Mouse (Mus musculus) limb, embryonic 14.5 days (tissue): ENCODE data around the gene Sstr4. TPM values are rescaled to one million over a fixed set of nuclear protein-coding genes. Genes with fewer than 3 reads are reported as not detected.

Experiments
- ATAC-seq: fragments of 200-750 bp; cut with Nextera tagmentation; 2 replicates; pipeline ENCODE4 v1.8.0; 2017; ENCODE audit warnings: low read depth, moderate number of reproducible peaks, moderate TSS enrichment; ENCODE audit not compliant: low FRiP score
- DNase-seq: peaks from one replicate; pipeline ENCODE4 v3.0.0-alpha.2; 2015; ENCODE audit warnings: low spot score
- H3K27ac ChIP-seq: fragments of 300-500 bp; sonication (generic); replicated peaks from 2 replicates; pipeline ENCODE4 v1.5.1; 2014; ENCODE audit warnings: low read depth, mild to moderate bottlenecking, low read length, moderate library complexity, mixed read lengths
- H3K27me3 ChIP-seq: fragments of 300-500 bp; sonication (generic); 2 replicates; pipeline ENCODE4 v1.6.1; 2014; ENCODE audit warnings: low read length, mixed read lengths; ENCODE audit not compliant: control insufficient read depth, insufficient read depth
- H3K36me3 ChIP-seq: fragments of 300-500 bp; sonication (generic); 2 replicates; pipeline ENCODE4 v1.6.1; 2014; ENCODE audit warnings: mild to moderate bottlenecking, low read length, moderate library complexity, mixed read lengths; ENCODE audit not compliant: control insufficient read depth, insufficient read depth
- H3K4me1 ChIP-seq: fragments of 300-500 bp; sonication (generic); 2 replicates; pipeline ENCODE4 v1.6.1; 2014; ENCODE audit warnings: antibody characterized with exemption, low read length, mixed read lengths; ENCODE audit not compliant: control insufficient read depth, insufficient read depth
- H3K4me2 ChIP-seq: fragments of 300-500 bp; sonication (generic); replicated peaks from 2 replicates; pipeline ENCODE4 v1.6.1; 2014; ENCODE audit warnings: low read depth, mild to moderate bottlenecking, low read length, moderate library complexity; ENCODE audit not compliant: severe bottlenecking
- H3K4me3 ChIP-seq: fragments of 300-500 bp; sonication (generic); replicated peaks from 2 replicates; pipeline ENCODE4 v1.5.1; 2014; ENCODE audit warnings: low read length
- H3K9ac ChIP-seq: fragments of 300-500 bp; sonication (generic); 2 replicates; pipeline ENCODE4 v1.6.1; 2014; ENCODE audit warnings: mild to moderate bottlenecking, low read depth, low read length, moderate library complexity; ENCODE audit not compliant: severe bottlenecking
- H3K9me3 ChIP-seq: fragments of 300-500 bp; sonication (generic); 2 replicates; pipeline ENCODE4 v1.6.1; 2016; ENCODE audit warnings: low read length; ENCODE audit not compliant: control insufficient read depth
- POLR2A ChIP-seq: fragments of 200-500 bp; IDR thresholded peaks from 2 replicates; pipeline ENCODE4 v1.8.0; 2012; ENCODE audit warnings: inconsistent platforms, mild to moderate bottlenecking, moderate library complexity, borderline replicate concordance; ENCODE audit not compliant: insufficient read depth, insufficient read length; ENCODE audit errors: extremely low read depth
- WGBS: fragments of 180-500 bp; shearing (Covaris S2); extraction: QIAGEN DNeasy Blood & Tissue Kit; methylation state at CpG from one replicate; pipeline ENCODE4 v1.1.7; 2014; 5-methylcytosine and 5-hydroxymethylcytosine counted together
- polyA plus RNA-seq, 2 experiments: library from polyadenylated mRNA; depleted of rRNA in 1 of 2; stranded (reverse) in 1 of 2; unstranded in 1 of 2; fragments of >200 nt; fragmentation: Nextera tagmentation in 1 of 2; extraction: Ambion mirVana in 1 of 2; gene quantifications; 2 replicates each; pipeline versions ENCODE4 v1.2.1 to v1.2.3; 2012 to 2014

Sstr4 gene
- polyA plus RNA-seq, 2 experiments, result 2.8 to 4.0 TPM

GRCm38 (mm10) chr2:148425709-148426382, 30.7 kb downstream of the Sstr4 start:
- no peak overlapping the region for H3K4me2 ChIP-seq
- ATAC-seq (no peak), DNase-seq (no peak)
- H3K27ac ChIP-seq, result no peak overlapping the region
- no peak for TF ChIP-seq POLR2A
- H3K4me3 ChIP-seq, result no peak overlapping the region
- 0 out of 2 replicates have a peak, but pooled peaks cover 3% of the 10 kb centered on the region for H3K4me1 ChIP-seq
- 50% methylated on average over 5 of the region's 5 CpGs for WGBS
- no peaks in the 10 kb centered on the region for H3K36me3 ChIP-seq
- H3K27me3 ChIP-seq, result no peaks in the 10 kb centered on the region
- no peak overlapping the region for H3K9ac ChIP-seq
- no peaks in the 10 kb centered on the region for H3K9me3 ChIP-seq

- H3K27ac ChIP-seq, result no peak overlapping the region
- no peaks in the 10 kb centered on the region for H3K9me3 ChIP-seq
- ATAC-seq (no peak), DNase-seq (no peak)
- peaks cover 3% of the 10 kb centered on the region; the same call in 1 of the 2 replicates for H3K4me1 ChIP-seq
- no peak for TF ChIP-seq POLR2A
- H3K4me2 ChIP-seq, result no peak overlapping the region
- no peaks in the 10 kb centered on the region for H3K27me3 ChIP-seq
- H3K4me3 ChIP-seq, result no peak overlapping the region
- WGBS, result 83% methylated on average over 3 of the region's 3 CpGs
- no peaks in the 10 kb centered on the region for H3K36me3 ChIP-seq
- no peak overlapping the region for H3K9ac ChIP-seq
These were observed 32.4 kb downstream of the Sstr4 start for GRCm38 (mm10) chr2:148427553-148427952.

GRCm38 (mm10) chr2:148428523-148428922, 33.4 kb downstream of the Sstr4 start:
- Histone ChIP-seq H3K9ac (no peak overlapping the region), H3K27ac (no peak overlapping the region), H3K4me3 (no peak overlapping the region), H3K36me3 (no peaks in the 10 kb centered on the region), H3K9me3 (no peaks in the 10 kb centered on the region), H3K27me3 (no peaks in the 10 kb centered on the region), H3K4me2 (no peak overlapping the region), H3K4me1 (peaks cover 3% of the 10 kb centered on the region; the same call in 1 of the 2 replicates)
- DNase-seq (no peak), ATAC-seq (no peak)
- 81% methylated on average over 3 of the region's 3 CpGs for WGBS
- TF ChIP-seq POLR2A, result no peak

- H3K9ac ChIP-seq, result no peak overlapping the region
- H3K27ac ChIP-seq, result no peak overlapping the region
- ATAC-seq (no peak), DNase-seq (no peak)
- H3K4me2 ChIP-seq, result no peak overlapping the region
- TF ChIP-seq POLR2A, result no peak
- no peaks in the 10 kb centered on the region for H3K36me3 ChIP-seq
- no peak overlapping the region for H3K4me3 ChIP-seq
- no peaks in the 10 kb centered on the region for H3K27me3 ChIP-seq
- peaks cover 3% of the 10 kb centered on the region; the same call in 1 of the 2 replicates for H3K4me1 ChIP-seq
- no peaks in the 10 kb centered on the region for H3K9me3 ChIP-seq
These were observed 33.9 kb downstream of the Sstr4 start for GRCm38 (mm10) chr2:148429001-148429505.

GRCm38 (mm10) chr2:148430941-148431340, 35.8 kb downstream of the Sstr4 start:
- Histone ChIP-seq H3K4me3 (no peak overlapping the region), H3K27me3 (no peaks in the 10 kb centered on the region), H3K9ac (no peak overlapping the region), H3K27ac (no peak overlapping the region), H3K4me1 (peaks cover 3% of the 10 kb centered on the region; the same call in 1 of the 2 replicates), H3K36me3 (no peaks in the 10 kb centered on the region), H3K4me2 (no peak overlapping the region), H3K9me3 (no peaks in the 10 kb centered on the region)
- ATAC-seq (no peak), DNase-seq (no peak)
- 49% methylated on average over 4 of the region's 4 CpGs for WGBS
- TF ChIP-seq POLR2A, result no peak
